Mouse (Mus musculus): ENCODE measurements at regions not wholly inside any gene's neighbourhood (a gene's known extent, or its start where the extent isn't known, plus 50 kb on each side); places are given as distances from the start of the nearest gene placed in this dataset.

GRCm38 (mm10) chr1:73797858-73798257, 326.4 kb downstream of the Tns1 start:
- no peak for DNase-seq

- no peak for DNase-seq
Observed at GRCm38 (mm10) chr1:73797413-73797812, 326.8 kb downstream of the Tns1 start.

GRCm38 (mm10) chr1:73793871-73794270, 330.4 kb downstream of the Tns1 start:
- no peak for DNase-seq

- no peak for DNase-seq
Observed at GRCm38 (mm10) chr1:73793256-73793655, 331.0 kb downstream of the Tns1 start.

- DNase-seq: no peak
Observed at GRCm38 (mm10) chr1:73792311-73792710, 331.9 kb downstream of the Tns1 start.

- DNase-seq: no peak
Observed at GRCm38 (mm10) chr1:73787666-73788065, 336.6 kb downstream of the Tns1 start.

- no peak for DNase-seq
Observed at GRCm38 (mm10) chr1:73787224-73787623, 337.0 kb downstream of the Tns1 start.

- DNase-seq: no peak
Observed at GRCm38 (mm10) chr1:73783303-73783702, 340.9 kb downstream of the Tns1 start.

- DNase-seq: no peak
Observed at GRCm38 (mm10) chr1:73782871-73783270, 341.4 kb downstream of the Tns1 start.

- DNase-seq: no peak
Observed at GRCm38 (mm10) chr1:73771773-73772172, 352.5 kb downstream of the Tns1 start.

GRCm38 (mm10) chr1:73770631-73771030, 353.6 kb downstream of the Tns1 start:
- no peak for DNase-seq

GRCm38 (mm10) chr1:73764611-73765333, 359.5 kb downstream of the Tns1 start:
- DNase-seq: no peak

GRCm38 (mm10) chr1:73758110-73759061, 365.9 kb downstream of the Tns1 start:
- DNase-seq: no peak

- no peak for DNase-seq
Observed at GRCm38 (mm10) chr1:73755791-73756190, 368.5 kb downstream of the Tns1 start.

- no peak for DNase-seq
Observed at GRCm38 (mm10) chr1:73754928-73755327, 369.3 kb downstream of the Tns1 start.

- DNase-seq: no peak
Observed at GRCm38 (mm10) chr1:73753157-73753556, 371.1 kb downstream of the Tns1 start.

- DNase-seq: no peak
Observed at GRCm38 (mm10) chr1:73748702-73749101, 375.5 kb downstream of the Tns1 start.

GRCm38 (mm10) chr1:73744555-73745234, 379.6 kb downstream of the Tns1 start:
- no peak for DNase-seq

GRCm38 (mm10) chr1:73743737-73744554, 380.3 kb downstream of the Tns1 start:
- DNase-seq: no peak

GRCm38 (mm10) chr1:73737083-73737482, 387.2 kb downstream of the Tns1 start:
- DNase-seq: no peak

- no peak for DNase-seq
Observed at GRCm38 (mm10) chr1:73728377-73728776, 395.9 kb downstream of the Tns1 start.

GRCm38 (mm10) chr1:73727781-73728180, 396.5 kb downstream of the Tns1 start:
- DNase-seq: no peak

All from right cerebral cortex, adult 18-20 months (tissue).